In genomic region chr2:14605207-14605606, GRCm38 (mm10) we compare ENCODE assay signal across 7 mouse cellular contexts. TPM values are rescaled to one million over a fixed set of nuclear protein-coding genes. Genes with fewer than 3 reads are reported as not detected.
DNase-seq lines count a peak whose midpoint lies in the region; ATAC-seq lines count a peak whose summit lies in the region.

No protein-coding gene starts in this region.

- H3K36me3 ChIP-seq in neural tube, embryonic 11.5 days (ENCODE audit: control insufficient read depth, insufficient read depth, low read length): no peaks in the 10 kb centered on the region
- H3K36me3 ChIP-seq in forebrain, embryonic 14.5 days (ENCODE audit: control insufficient read depth, insufficient read depth, low read length): no peaks in the 10 kb centered on the region
- H3K36me3 ChIP-seq in liver, embryonic 12.5 days: no peaks in the 10 kb centered on the region
- H3K36me3 ChIP-seq in stomach, embryonic 16.5 days (ENCODE audit: control insufficient read depth, insufficient read depth, low read length): no peaks in the 10 kb centered on the region

- no peak overlapping the region for H3K27ac ChIP-seq in neural tube, embryonic 11.5 days (ENCODE audit: low read depth, low read length)
- H3K27ac ChIP-seq in forebrain, embryonic 14.5 days (ENCODE audit: low read depth, low read length): no peak overlapping the region
- H3K27ac ChIP-seq in liver, embryonic 12.5 days: no peak overlapping the region
- no peak overlapping the region for H3K27ac ChIP-seq in stomach, embryonic 16.5 days (ENCODE audit: low read length)

- H3K27me3 ChIP-seq in neural tube, embryonic 11.5 days (ENCODE audit: control insufficient read depth, insufficient read depth, low read length): peaks cover 16% of the 10 kb centered on the region
- no peaks in the 10 kb centered on the region for H3K27me3 ChIP-seq in forebrain, embryonic 14.5 days (replicated peaks; ENCODE audit: control insufficient read depth, insufficient read depth, low read length)
- H3K27me3 ChIP-seq in liver, embryonic 12.5 days (replicated peaks): peaks cover 36% of the 10 kb centered on the region
- no peaks in the 10 kb centered on the region for H3K27me3 ChIP-seq in stomach, embryonic 16.5 days (ENCODE audit: control insufficient read depth, insufficient read depth, low read length)

- peak overlapping the region; percentile 38 for H3K4me3 ChIP-seq in neural tube, embryonic 11.5 days (ENCODE audit: low read depth, low read length)
- peak overlapping the region; percentile 67 for H3K4me3 ChIP-seq in forebrain, embryonic 14.5 days (ENCODE audit: low read depth, low read length)
- H3K4me3 ChIP-seq in liver, embryonic 12.5 days: peak overlapping the region; percentile 55
- H3K4me3 ChIP-seq in stomach, embryonic 16.5 days (replicated peaks; ENCODE audit: low read length): peak overlapping the region; percentile 66

- WGBS in neural tube, embryonic 11.5 days: 11% methylated on average over 7 of the region's 7 CpGs
- WGBS in forebrain, embryonic 14.5 days: 2% methylated on average over 7 of the region's 7 CpGs
- WGBS in liver, embryonic 12.5 days (ENCODE audit: insufficient replicate concordance): 10% methylated on average over 7 of the region's 7 CpGs
- WGBS in stomach, embryonic 16.5 days: 10% methylated on average over 7 of the region's 7 CpGs

- intact Hi-C loops in left cerebral cortex, postnatal 10 days (cut with DNase I): loop anchor here (10.0 kb wide), 1 partner anchor 70 kb away; no protein-coding TSS in a partner anchor

- H3K9ac ChIP-seq in neural tube, embryonic 11.5 days (ENCODE audit: low read length): peak overlapping the region; percentile 63
- peak overlapping the region; percentile 75 for H3K9ac ChIP-seq in forebrain, embryonic 14.5 days (ENCODE audit: low read length)
- no peak overlapping the region for H3K9ac ChIP-seq in liver, embryonic 12.5 days
- H3K9ac ChIP-seq in stomach, embryonic 16.5 days (ENCODE audit: low read length): peak overlapping the region; percentile 79

- no peak for ATAC-seq in neural tube, embryonic 11.5 days (ENCODE audit: insufficient read depth, low FRiP score, low TSS enrichment)
- ATAC-seq in forebrain, embryonic 14.5 days: no peak
- ATAC-seq in liver, embryonic 12.5 days: no peak
- no peak for ATAC-seq in stomach, embryonic 16.5 days (ENCODE audit: insufficient read depth, low FRiP score)

- 0 out of 2 replicates have a peak, but pooled peaks cover 3% of the 10 kb centered on the region for H3K4me1 ChIP-seq in neural tube, embryonic 11.5 days (ENCODE audit: control insufficient read depth, insufficient read depth, low read length)
- H3K4me1 ChIP-seq in forebrain, embryonic 14.5 days (ENCODE audit: control insufficient read depth, insufficient read depth, low read length): no peaks in the 10 kb centered on the region; the same call in none of the 2 replicates
- no peaks in the 10 kb centered on the region for H3K4me1 ChIP-seq in liver, embryonic 12.5 days
- peaks cover 8% of the 10 kb centered on the region for H3K4me1 ChIP-seq in stomach, embryonic 16.5 days (ENCODE audit: control insufficient read depth, insufficient read depth, low read length)

- no peak for DNase-seq in neural tube, embryonic 11.5 days (ENCODE audit: low spot score)
- no peak for DNase-seq in neural tube, embryonic 10.5 days (ENCODE audit: extremely low spot score, low spot score)
- no peak for DNase-seq in forebrain, embryonic 14.5 days (ENCODE audit: low spot score)
- DNase-seq in left cerebral cortex, postnatal 10 days (ENCODE audit: extremely low spot score in 1 of 2, low spot score in 2 of 2): no peak
- DNase-seq in spleen, adult 18-20 months: no peak

- peak overlapping the region; percentile 95 for H3K4me2 ChIP-seq in neural tube, embryonic 11.5 days (ENCODE audit: low read depth)
- peak overlapping the region; percentile 93 for H3K4me2 ChIP-seq in forebrain, embryonic 14.5 days (ENCODE audit: low read length)
- H3K4me2 ChIP-seq in liver, embryonic 12.5 days: peak overlapping the region; percentile 74
- H3K4me2 ChIP-seq in stomach, embryonic 16.5 days (ENCODE audit: low read depth, low read length): peak overlapping the region; percentile 87

- no peaks in the 10 kb centered on the region for H3K9me3 ChIP-seq in neural tube, embryonic 11.5 days (ENCODE audit: control insufficient read depth, low read length)
- no peaks in the 10 kb centered on the region for H3K9me3 ChIP-seq in forebrain, embryonic 14.5 days (replicated peaks; ENCODE audit: control insufficient read depth, low read length)
- H3K9me3 ChIP-seq in liver, embryonic 12.5 days (replicated peaks): no peaks in the 10 kb centered on the region
- no peaks in the 10 kb centered on the region for H3K9me3 ChIP-seq in stomach, embryonic 16.5 days (replicated peaks; ENCODE audit: control insufficient read depth, low read length)

RNA-seq across cellular contexts. Expression of gene Cacnb2, which starts 2.3 kb away (rescaled TPM):
- 0.73 and 1.2 TPM in 2 replicates for polyA plus RNA-seq in neural tube, embryonic 11.5 days (2014; fragmentation: Nextera tagmentation; extraction: Ambion mirVana)
- 2.4 and 3.2 TPM in 2 replicates for polyA plus RNA-seq in forebrain, embryonic 14.5 days (2014; fragmentation: Nextera tagmentation; extraction: Ambion mirVana)
- 0.39 and 0.49 TPM in 2 replicates for polyA plus RNA-seq in liver, embryonic 12.5 days (2016; fragmentation: Nextera tagmentation; extraction: Ambion mirVana)
- polyA plus RNA-seq in stomach, embryonic 16.5 days (2015; fragmentation: Nextera tagmentation; extraction: Ambion mirVana): 3.1 and 3.3 TPM in 2 replicates
- total RNA-seq in left cerebral cortex, postnatal 10 days (2021): 10 to 100 TPM; 32.5 to 36.1 TPM
